Mouse (Mus musculus) embryo, embryonic 10.5 days (tissue): ENCODE data around the gene Nxph3.

ENCODE experiments used
- DNase-seq: peaks from one replicate; pipeline ENCODE4 v3.0.0-alpha.2; 2015; ENCODE audit warnings: low spot score

Nxph3 gene

GRCm38 (mm10) chr11:95493010-95493409 is 21.4 kb downstream of the Nxph3 start:
- no peak for DNase-seq

DNA sequence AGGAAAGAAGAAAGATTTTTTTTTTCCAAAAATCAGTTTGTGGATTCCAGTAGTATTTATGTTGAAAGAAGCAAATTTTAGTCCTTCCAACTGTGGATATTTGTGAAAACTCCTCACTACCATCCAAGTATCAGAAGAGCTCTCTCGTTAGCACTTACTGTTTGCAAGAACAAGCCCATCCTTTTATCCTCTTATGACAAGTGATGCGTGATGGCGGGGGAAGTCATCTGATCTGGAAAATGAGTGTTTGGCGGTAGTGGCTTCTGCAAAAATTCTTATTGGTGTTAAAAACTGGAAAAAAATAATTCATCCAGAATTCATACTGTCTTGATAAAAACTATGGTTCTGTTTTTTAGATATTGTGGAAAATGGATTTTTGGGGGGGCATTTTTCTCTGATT is 22.1 kb downstream of the Nxph3 start:
- no peak for DNase-seq

GRCm38 (mm10) chr11:95490104-95490503 is 24.3 kb downstream of the Nxph3 start:
- DNase-seq: no peak

DNA sequence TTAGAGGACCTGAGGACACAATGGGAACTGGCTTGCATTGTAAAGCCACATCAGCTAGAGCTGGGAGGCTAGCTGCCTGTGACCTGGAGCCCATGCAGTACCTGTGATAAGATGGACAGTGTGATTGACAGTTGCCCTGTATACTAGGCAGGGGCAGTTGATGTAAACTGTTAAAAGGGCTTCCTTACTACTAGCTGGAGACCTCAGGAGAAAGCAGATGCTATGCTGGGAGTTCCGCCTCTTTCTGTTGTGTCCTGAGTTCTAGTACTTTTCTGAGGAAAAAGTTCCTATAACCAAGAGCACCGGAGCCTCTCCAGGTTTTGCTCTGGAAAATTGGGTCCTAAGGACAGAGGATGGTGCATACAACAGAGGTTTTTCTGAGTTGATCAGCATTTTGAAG is 27.1 kb downstream of the Nxph3 start:
- DNase-seq: no peak

DNA sequence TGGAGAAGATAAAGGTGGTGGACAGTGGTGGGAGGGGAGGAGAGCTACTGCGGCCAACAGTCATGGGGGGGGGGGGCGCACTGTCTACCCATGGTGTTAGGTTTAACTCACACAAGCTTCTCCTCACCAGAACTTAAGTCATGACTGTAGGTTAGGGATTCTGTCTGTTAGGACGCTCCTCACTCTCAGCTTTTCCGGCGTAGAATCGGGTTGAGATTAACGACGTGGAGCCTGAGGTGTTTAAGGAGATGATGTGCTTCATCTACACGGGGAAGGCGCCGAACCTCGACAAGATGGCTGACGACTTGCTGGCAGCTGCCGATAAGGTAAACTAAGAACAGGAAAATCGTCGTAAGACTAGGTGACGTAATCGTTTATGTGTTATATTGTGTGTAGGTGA is 28.7 kb downstream of the Nxph3 start:
- no peak for DNase-seq

- no peak for DNase-seq
These were observed 33.7 kb downstream of the Nxph3 start for GRCm38 (mm10) chr11:95480662-95481061.

- no peak for DNase-seq
These were observed 34.9 kb downstream of the Nxph3 start for GRCm38 (mm10) chr11:95479458-95479857.

DNA sequence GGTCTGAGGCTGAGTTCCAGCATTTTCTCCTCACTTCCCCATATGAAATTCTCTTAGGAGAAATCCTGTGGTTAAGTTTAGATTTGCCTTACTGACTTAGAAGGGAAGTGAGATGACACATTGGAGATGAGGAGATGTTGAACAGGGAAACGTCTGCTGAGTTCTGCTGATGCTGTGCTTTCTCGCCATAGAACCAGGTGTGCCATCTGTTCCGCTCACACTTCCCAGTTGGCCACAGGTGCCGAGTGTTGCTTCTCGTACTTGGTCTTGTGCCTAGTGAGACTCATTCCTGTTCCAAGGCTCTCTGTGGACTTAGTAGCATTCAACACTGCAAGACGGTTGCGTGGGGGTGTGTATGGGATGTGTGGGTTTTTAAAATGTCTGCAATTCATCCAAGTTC is 38.0 kb downstream of the Nxph3 start:
- no peak for DNase-seq

DNA sequence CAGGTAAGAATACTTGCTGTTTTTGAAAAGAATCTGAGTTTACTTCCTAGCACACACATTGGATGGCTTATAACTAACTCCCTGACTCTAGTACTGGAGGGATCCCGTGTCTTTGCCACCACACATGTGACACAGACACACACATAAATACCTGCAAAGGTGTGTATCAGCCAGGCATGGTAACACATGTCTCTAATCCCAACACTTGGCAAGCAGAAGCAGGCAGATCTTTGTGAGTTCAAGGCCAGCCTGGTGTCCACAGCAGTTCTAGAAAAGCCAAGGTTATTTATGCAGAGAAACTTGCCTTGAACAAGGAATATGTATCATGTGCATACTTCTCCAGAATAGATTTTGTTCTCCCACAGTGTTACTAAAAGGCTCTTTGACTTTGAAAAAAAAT is 40.9 kb downstream of the Nxph3 start:
- no peak for DNase-seq

GRCm38 (mm10) chr11:95472942-95473341 is 41.4 kb downstream of the Nxph3 start:
- no peak for DNase-seq

GRCm38 (mm10) chr11:95467731-95468130 is 46.6 kb downstream of the Nxph3 start:
- no peak for DNase-seq

GRCm38 (mm10) chr11:95462168-95462567 is 52.2 kb downstream of the Nxph3 start:
- no peak for DNase-seq

- DNase-seq: no peak
These were observed 53.5 kb downstream of the Nxph3 start for GRCm38 (mm10) chr11:95460872-95461271.
